Mouse (Mus musculus): Measurements from ENCODE around the gene Rfesd. TPM values are rescaled to one million over a fixed set of nuclear protein-coding genes. Genes with fewer than 3 reads are reported as not detected.

Gene Rfesd
- total RNA-seq (2021): 10 to 100 TPM; 18.7 to 19.3 TPM
- long read RNA-seq, experiment 1, partial matches to known transcripts: 0 of 8 reads
- long read RNA-seq, experiment 1, other reads (novel, unspliced or antisense): 0 of 8 reads
- long read RNA-seq, experiment 2, partial matches to known transcripts: 0 of 5 reads
- long read RNA-seq, experiment 2, other reads (novel, unspliced or antisense): 0 of 5 reads

GRCm38 (mm10) chr13:76017974-76018843 lies at the start of gene Rfesd:
Gene Rfesd (minus strand): TSS chr13:76018719.
- peak; percentile 95 to 96 for DNase-seq (ENCODE audit: extremely low spot score in 1 of 2, low spot score in 2 of 2)
- Histone ChIP-seq H3K4me3 (peak within 1 kb of the TSS; percentile 81), H3K27ac (peak within 1 kb of the TSS; percentile 98)
- TF ChIP-seq CTCF (IDR thresholded peaks at IDR 0.05): no peak; the same call in 1 of the 2 replicates
- intact Hi-C loops (cut with DNase I): loop anchor here (1.0 to 10.0 kb wide), 5 partner anchors 38 to 1376 kb away; partner anchors contain the start of genes Ell2, Gpr150 and Rhobtb3

DNA sequence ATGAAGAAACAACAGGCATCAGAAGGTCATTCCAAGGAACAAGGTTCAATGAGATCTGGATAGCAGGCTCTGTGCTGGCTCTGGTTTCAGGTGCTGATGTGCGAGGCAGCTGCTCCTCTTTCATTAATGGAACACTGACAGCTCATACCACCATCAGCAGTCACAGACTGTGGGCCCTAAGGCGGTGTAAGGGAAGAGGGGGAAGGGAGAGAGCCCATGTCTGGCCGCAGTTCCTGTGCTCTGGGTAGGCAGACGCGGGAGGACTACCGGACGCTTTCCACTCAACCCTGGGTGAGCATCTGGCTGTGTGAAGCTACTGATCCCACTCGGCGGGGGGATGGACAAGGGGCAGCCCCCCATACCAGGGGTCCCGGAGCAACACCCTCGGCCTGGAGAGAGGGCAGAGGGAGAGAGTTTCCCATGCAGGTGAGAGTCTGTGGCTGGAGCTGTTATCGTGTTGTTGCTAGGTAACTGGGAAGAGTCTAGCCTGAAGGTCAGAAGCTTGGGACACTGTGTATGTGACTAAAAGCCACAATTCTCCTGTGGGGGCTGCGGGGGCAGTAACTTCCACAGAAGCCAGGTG lies 45.9 kb upstream of the Rfesd start:
- no peak for TF ChIP-seq CTCF (IDR thresholded peaks at IDR 0.05)
- DNase-seq (ENCODE audit: extremely low spot score in 1 of 2, low spot score in 2 of 2): no peak
- intact Hi-C loops (cut with DNase I): no loop called here
- Histone ChIP-seq H3K4me3 (no peak overlapping the region), H3K27ac (no peak overlapping the region)

DNA sequence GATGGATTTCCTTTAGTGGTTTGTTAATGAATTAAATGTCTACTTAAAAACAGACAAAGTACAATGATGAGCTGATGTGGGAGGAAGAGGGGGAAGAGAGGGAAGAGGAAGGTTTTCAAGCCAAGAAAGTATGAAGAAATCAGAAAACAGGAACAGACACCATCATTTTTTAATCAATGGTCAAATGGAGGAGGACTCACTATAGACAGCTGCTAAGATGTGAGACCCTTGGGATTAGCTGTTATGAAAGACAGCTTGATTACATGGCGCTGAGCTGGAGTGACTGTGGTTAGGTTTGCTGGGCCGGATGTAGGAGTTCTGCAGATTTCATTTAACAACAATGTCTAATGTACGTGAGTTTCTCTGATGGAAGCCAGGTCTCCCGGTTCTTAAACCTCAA lies 45.0 kb upstream of the Rfesd start:
- Histone ChIP-seq H3K4me3 (no peak overlapping the region), H3K27ac (no peak overlapping the region)
- no peak for DNase-seq (ENCODE audit: extremely low spot score in 1 of 2, low spot score in 2 of 2)
- TF ChIP-seq CTCF (IDR thresholded peaks at IDR 0.05): no peak
- intact Hi-C loops (cut with DNase I): no loop called here

DNA sequence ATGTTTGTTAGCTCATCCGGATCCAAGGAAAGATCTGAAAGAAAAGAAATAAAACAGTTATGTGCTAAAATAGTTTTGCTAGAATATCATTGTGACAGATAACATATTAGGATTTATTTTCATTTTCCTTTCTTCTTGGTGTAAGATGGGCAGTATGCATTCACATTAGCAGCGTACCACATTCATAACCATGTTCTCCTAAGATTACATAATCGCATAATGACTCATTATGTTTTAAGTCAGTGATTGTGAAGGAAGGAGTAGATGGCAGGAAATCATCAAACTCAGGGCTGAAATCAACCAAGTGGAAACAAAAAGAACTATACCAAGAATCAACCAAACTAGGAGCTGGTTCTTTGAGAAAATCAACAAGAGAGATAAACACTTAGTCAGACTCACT lies 44.0 kb upstream of the Rfesd start:
- no peak overlapping the region for H3K27ac ChIP-seq
- no peak for DNase-seq (ENCODE audit: extremely low spot score in 1 of 2, low spot score in 2 of 2)
- no peak for TF ChIP-seq CTCF (IDR thresholded peaks at IDR 0.05)
- no peak overlapping the region for H3K4me3 ChIP-seq
- intact Hi-C loops (cut with DNase I): no loop called here

- Histone ChIP-seq H3K27ac (no peak overlapping the region), H3K4me3 (no peak overlapping the region)
- TF ChIP-seq CTCF (IDR thresholded peaks at IDR 0.05): no peak
- no peak for DNase-seq (ENCODE audit: extremely low spot score in 1 of 2, low spot score in 2 of 2)
- intact Hi-C loops (cut with DNase I): no loop called here
Observed at GRCm38 (mm10) chr13:76062126-76062525, 43.6 kb upstream of the Rfesd start.

DNA sequence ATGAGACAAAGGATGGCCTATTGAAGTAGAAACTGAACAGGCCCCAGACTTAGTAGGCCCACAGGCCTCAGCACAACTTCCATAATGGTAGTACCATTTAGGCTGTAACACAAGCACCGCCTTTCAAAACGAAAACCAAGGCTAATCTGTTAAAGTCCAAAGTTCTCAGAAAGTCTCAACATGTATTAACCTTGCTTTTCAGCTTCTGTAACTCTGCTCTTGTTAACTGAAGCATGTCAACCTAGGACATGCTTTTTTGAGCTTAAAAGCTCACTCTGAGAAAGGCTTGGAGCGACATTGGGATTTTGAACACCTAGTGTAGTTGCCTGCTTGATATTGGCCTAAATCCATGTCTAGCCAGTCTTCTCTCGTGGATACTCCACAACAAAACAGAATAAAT lies 41.1 kb upstream of the Rfesd start:
- no peak overlapping the region for H3K4me3 ChIP-seq
- intact Hi-C loops (cut with DNase I): no loop called here
- TF ChIP-seq CTCF (IDR thresholded peaks at IDR 0.05): no peak
- H3K27ac ChIP-seq: no peak overlapping the region
- no peak for DNase-seq (ENCODE audit: extremely low spot score in 1 of 2, low spot score in 2 of 2)

- peak in 1 of 2 experiments; percentile 20 for DNase-seq (ENCODE audit: extremely low spot score in 1 of 2, low spot score in 2 of 2)
- TF ChIP-seq CTCF (IDR thresholded peaks at IDR 0.05): no peak
- intact Hi-C loops (cut with DNase I): no loop called here
- Histone ChIP-seq H3K27ac (peak overlapping the region; percentile 48), H3K4me3 (no peak overlapping the region)
Observed at GRCm38 (mm10) chr13:76057267-76058069, 38.9 kb upstream of the Rfesd start.

DNA sequence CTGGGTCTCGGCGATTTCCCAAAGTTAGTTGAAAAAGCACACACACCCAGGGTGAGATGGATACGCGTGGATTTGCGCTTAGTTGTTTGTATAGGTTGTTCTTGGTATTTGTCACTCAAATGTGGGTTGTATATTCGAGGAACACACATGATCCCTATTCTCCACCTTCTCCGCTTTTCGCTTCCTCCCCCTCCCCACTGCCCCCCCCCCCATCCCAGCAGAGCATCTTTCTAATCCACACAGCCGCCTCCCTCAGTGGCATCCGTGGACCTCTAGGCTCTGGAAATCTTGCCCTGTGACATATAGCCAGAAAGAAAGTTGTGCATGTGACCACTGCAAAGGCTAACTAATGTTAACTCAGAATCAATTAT lies 38.4 kb upstream of the Rfesd start, which contains the start of gene Gpr150:
Gene Gpr150 (minus strand): TSS at position 101 of the 371 bp plus-strand sequence.
- no peak for TF ChIP-seq CTCF (IDR thresholded peaks at IDR 0.05)
- Histone ChIP-seq H3K27ac (peak within 1 kb of the TSS; percentile 82), H3K4me3 (peak within 1 kb of the TSS; percentile 66)
- DNase-seq (ENCODE audit: extremely low spot score in 1 of 2, low spot score in 2 of 2): no peak
- intact Hi-C loops (cut with DNase I): loop anchor here (1.0 kb wide), 1 partner anchor 39 kb away; the partner anchor contains the start of gene Rfesd

GRCm38 (mm10) chr13:76056261-76056724 lies 37.8 kb upstream of the Rfesd start:
- peak overlapping the region; percentile 82 for H3K27ac ChIP-seq
- DNase-seq (ENCODE audit: extremely low spot score in 1 of 2, low spot score in 2 of 2): peak; percentile 80
- H3K4me3 ChIP-seq: peak overlapping the region; percentile 66
- peak; percentile 21 for TF ChIP-seq CTCF (IDR thresholded peaks at IDR 0.05)
- intact Hi-C loops (cut with DNase I): loop anchor here (1.0 kb wide), 1 partner anchor 38 kb away; the partner anchor contains the start of gene Rfesd

GRCm38 (mm10) chr13:76055391-76056232 lies 37.1 kb upstream of the Rfesd start:
- TF ChIP-seq CTCF (IDR thresholded peaks at IDR 0.05): no peak
- H3K4me3 ChIP-seq: peak overlapping the region; percentile 66
- intact Hi-C loops (cut with DNase I): loop anchor here (1.0 kb wide), 1 partner anchor 37 kb away; the partner anchor contains the start of gene Rfesd
- H3K27ac ChIP-seq: peak overlapping the region; percentile 82
- DNase-seq (ENCODE audit: extremely low spot score in 1 of 2, low spot score in 2 of 2): peak; percentile 31 to 50

Measured in left cerebral cortex, adult 2 months (tissue).